Mouse (Mus musculus): ENCODE results near the gene Amz1.

Gene Amz1

GRCm38 (mm10) chr5:140767704-140768141 is 43.8 kb downstream of the Amz1 start:
- no peak for DNase-seq (ENCODE audit: low read depth, low spot score)

- no peak for DNase-seq (ENCODE audit: low read depth, low spot score)
Observed at GRCm38 (mm10) chr5:140768333-140768732, 44.4 kb downstream of the Amz1 start.

GRCm38 (mm10) chr5:140771612-140772011 is 47.7 kb downstream of the Amz1 start:
- DNase-seq (ENCODE audit: low read depth, low spot score): no peak

GRCm38 (mm10) chr5:140772158-140772557 is 48.2 kb downstream of the Amz1 start:
- DNase-seq (ENCODE audit: low read depth, low spot score): no peak

- DNase-seq (ENCODE audit: low read depth, low spot score): no peak
Observed at GRCm38 (mm10) chr5:140775111-140775510, 51.2 kb downstream of the Amz1 start.

GRCm38 (mm10) chr5:140776968-140777367 is 53.0 kb downstream of the Amz1 start:
- DNase-seq (ENCODE audit: low read depth, low spot score): no peak

- no peak for DNase-seq (ENCODE audit: low read depth, low spot score)
Observed at GRCm38 (mm10) chr5:140781122-140781521, 57.2 kb downstream of the Amz1 start.

- DNase-seq (ENCODE audit: low read depth, low spot score): no peak
Observed at GRCm38 (mm10) chr5:140781886-140782572, 58.1 kb downstream of the Amz1 start.

GRCm38 (mm10) chr5:140783577-140783976 is 59.6 kb downstream of the Amz1 start:
- no peak for DNase-seq (ENCODE audit: low read depth, low spot score)

GRCm38 (mm10) chr5:140784288-140784687 is 60.4 kb downstream of the Amz1 start:
- no peak for DNase-seq (ENCODE audit: low read depth, low spot score)

GRCm38 (mm10) chr5:140785240-140785872 is 61.4 kb downstream of the Amz1 start:
- no peak for DNase-seq (ENCODE audit: low read depth, low spot score)

GRCm38 (mm10) chr5:140789561-140789960 is 65.6 kb downstream of the Amz1 start:
- no peak for DNase-seq (ENCODE audit: low read depth, low spot score)

- no peak for DNase-seq (ENCODE audit: low read depth, low spot score)
Observed at GRCm38 (mm10) chr5:140790392-140790791, 66.5 kb downstream of the Amz1 start.

- no peak for DNase-seq (ENCODE audit: low read depth, low spot score)
Observed at GRCm38 (mm10) chr5:140790937-140791877, 67.3 kb downstream of the Amz1 start.

- no peak for DNase-seq (ENCODE audit: low read depth, low spot score)
Observed at GRCm38 (mm10) chr5:140792233-140792632, 68.3 kb downstream of the Amz1 start.

GRCm38 (mm10) chr5:140794753-140795152 is 70.8 kb downstream of the Amz1 start:
- no peak for DNase-seq (ENCODE audit: low read depth, low spot score)

GRCm38 (mm10) chr5:140795176-140795575 is 71.2 kb downstream of the Amz1 start:
- DNase-seq (ENCODE audit: low read depth, low spot score): no peak

- DNase-seq (ENCODE audit: low read depth, low spot score): no peak
Observed at GRCm38 (mm10) chr5:140796051-140796450, 72.1 kb downstream of the Amz1 start.

GRCm38 (mm10) chr5:140798158-140798557 is 74.2 kb downstream of the Amz1 start:
- no peak for DNase-seq (ENCODE audit: low read depth, low spot score)

- no peak for DNase-seq (ENCODE audit: low read depth, low spot score)
Observed at GRCm38 (mm10) chr5:140798775-140799174, 74.8 kb downstream of the Amz1 start.

- no peak for DNase-seq (ENCODE audit: low read depth, low spot score)
Observed at GRCm38 (mm10) chr5:140799190-140799589, 75.3 kb downstream of the Amz1 start.

GRCm38 (mm10) chr5:140800288-140800923 is 76.5 kb downstream of the Amz1 start:
- no peak for DNase-seq (ENCODE audit: low read depth, low spot score)

Data from c-Kit-negative CD71-positive TER-119-positive erythroid progenitor cells, embryonic 14.5 days (primary cell).